Mouse (Mus musculus) stomach, postnatal 0 days (tissue): ENCODE results near the gene Tmc5. TPM values are rescaled to one million over a fixed set of nuclear protein-coding genes. Genes with fewer than 3 reads are reported as not detected.
A peak's percentile ranks its signal among the peaks of the same experiment; 100 is the strongest.

Experiments
- ATAC-seq: fragments of 200-750 bp; cut with Nextera tagmentation; 2 replicates; pipeline ENCODE4 v1.8.0; 2017; ENCODE audit not compliant: low FRiP score, low TSS enrichment
- DNase-seq: peaks from one replicate; pipeline ENCODE4 v3.0.0-alpha.2; 2016; ENCODE audit warnings: low spot score
- H3K27ac ChIP-seq: fragments of 300-500 bp; sonication (generic); replicated peaks from 2 replicates; pipeline ENCODE4 v1.5.1; 2014; ENCODE audit warnings: mild to moderate bottlenecking, control low read depth
- H3K27me3 ChIP-seq: fragments of 300-500 bp; sonication (generic); 2 replicates; pipeline ENCODE4 v1.6.1; 2014; ENCODE audit warnings: low read length; ENCODE audit not compliant: control insufficient read depth, insufficient read depth
- H3K36me3 ChIP-seq: fragments of 300-500 bp; sonication (generic); 2 replicates; pipeline ENCODE4 v1.6.1; 2014; ENCODE audit warnings: low read length, mixed read lengths; ENCODE audit not compliant: control insufficient read depth, insufficient read depth
- H3K4me1 ChIP-seq: fragments of 300-500 bp; sonication (generic); replicated peaks from 2 replicates; pipeline ENCODE4 v1.6.1; 2014; ENCODE audit warnings: antibody characterized with exemption; ENCODE audit not compliant: control insufficient read depth, insufficient read depth
- H3K4me2 ChIP-seq: fragments of 300-500 bp; sonication (generic); replicated peaks from 2 replicates; pipeline ENCODE4 v1.6.1; 2014; ENCODE audit warnings: low read depth, mild to moderate bottlenecking, control low read depth, moderate library complexity
- H3K4me3 ChIP-seq: fragments of 300-500 bp; sonication (generic); 2 replicates; pipeline ENCODE4 v1.5.1; 2014; ENCODE audit warnings: low read depth, low read length, control low read depth
- H3K9ac ChIP-seq: fragments of 300-500 bp; sonication (generic); 2 replicates; pipeline ENCODE4 v1.6.1; 2014; ENCODE audit warnings: mild to moderate bottlenecking, low read length, control low read depth, mixed read lengths
- H3K9me3 ChIP-seq: fragments of 300-500 bp; sonication (generic); 2 replicates; pipeline ENCODE4 v1.6.1; 2016; ENCODE audit warnings: low read length; ENCODE audit not compliant: control insufficient read depth
- CTCF ChIP-seq: IDR thresholded peaks from 2 replicates; pipeline ENCODE4 v1.5.1; 2016; ENCODE audit warnings: antibody characterized with exemption, low read depth, mild to moderate bottlenecking, moderate library complexity
- EP300 ChIP-seq: optimal IDR thresholded peaks from 2 replicates; pipeline ENCODE3; 2016; ENCODE audit warnings: antibody characterized with exemption
- WGBS: fragments of 180-500 bp; shearing (Covaris S2); extraction: QIAGEN DNeasy Blood & Tissue Kit; methylation state at CpG from one replicate; pipeline ENCODE4 v1.1.7; 2014; 5-methylcytosine and 5-hydroxymethylcytosine counted together
- polyA plus RNA-seq: library from polyadenylated mRNA; unstranded; fragments of >200 nt; fragmentation: Nextera tagmentation; extraction: Ambion mirVana; gene quantifications from 2 replicates; pipeline ENCODE4 v1.2.1, GENCODE M21; 2015

The Tmc5 gene
- polyA plus RNA-seq, 1 experiment from 2014 or later, result 8.5 TPM

DNA sequence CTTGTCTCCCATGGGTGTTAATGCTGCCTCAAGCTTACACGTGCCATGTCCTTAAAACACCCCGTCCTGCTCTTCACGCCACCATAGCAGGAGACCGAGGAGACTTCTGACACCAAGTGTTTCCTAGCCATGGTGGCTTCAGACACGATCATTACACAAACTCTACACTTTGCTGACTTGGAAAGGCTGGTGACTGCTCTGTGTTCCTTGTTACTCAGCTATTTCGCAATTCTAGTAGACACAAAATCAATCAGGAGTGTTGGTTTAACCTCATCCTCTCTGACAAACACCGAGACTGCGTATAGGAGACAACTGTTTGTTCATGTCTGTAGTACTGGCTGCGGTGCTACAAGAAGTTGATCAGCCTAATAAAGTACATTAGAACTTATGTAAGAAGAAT lies 101.8 kb downstream of the Tmc5 start:
- DNase-seq, result no peak
- Histone ChIP-seq H3K9ac (no peak overlapping the region), H3K27me3 (no peaks in the 10 kb centered on the region), H3K4me1 (no peaks in the 10 kb centered on the region), H3K9me3 (no peaks in the 10 kb centered on the region), H3K36me3 (peaks cover 3% of the 10 kb centered on the region; the same call in 1 of the 2 replicates), H3K4me3 (no peak overlapping the region), H3K4me2 (no peak overlapping the region), H3K27ac (no peak overlapping the region)
- peak; percentile 18; the same call in 1 of the 2 replicates for ATAC-seq
- no peak for TF ChIP-seq CTCF
- TF ChIP-seq EP300, result no peak
- 65% methylated on average over 9 of the region's 9 CpGs for WGBS

DNA sequence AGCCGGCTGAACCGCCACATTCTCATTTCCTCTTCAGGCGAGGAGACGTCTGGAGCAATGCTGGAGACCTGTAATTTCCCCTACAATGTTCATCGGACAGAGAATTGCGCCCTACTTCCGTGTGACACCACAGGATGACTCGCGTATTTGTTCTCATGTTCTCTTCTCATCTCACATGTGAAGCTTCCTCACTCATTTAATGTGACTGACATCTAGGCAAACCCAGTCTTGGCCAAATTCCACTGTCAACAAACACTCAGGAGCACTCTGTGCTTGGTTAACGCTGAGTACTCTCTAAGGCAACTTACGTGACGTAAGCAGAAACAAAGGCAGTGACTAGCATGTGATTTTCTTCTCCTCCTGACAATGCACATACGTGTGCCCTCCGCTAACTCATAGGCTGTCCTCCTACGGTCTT lies 106.1 kb downstream of the Tmc5 start:
- Histone ChIP-seq H3K27ac (peak overlapping the region; percentile 61; the same call in 1 of the 2 replicates), H3K9ac (no peak overlapping the region), H3K4me3 (no peak overlapping the region), H3K4me1 (no peaks in the 10 kb centered on the region; the same call in none of the 2 replicates), H3K4me2 (no peak overlapping the region), H3K27me3 (no peaks in the 10 kb centered on the region), H3K9me3 (no peaks in the 10 kb centered on the region), H3K36me3 (no peaks in the 10 kb centered on the region)
- TF ChIP-seq CTCF, result no peak
- TF ChIP-seq EP300, result no peak
- ATAC-seq (peak; percentile 49), DNase-seq (peak; percentile 48)
- 69% methylated on average over 15 of the region's 15 CpGs for WGBS

DNA sequence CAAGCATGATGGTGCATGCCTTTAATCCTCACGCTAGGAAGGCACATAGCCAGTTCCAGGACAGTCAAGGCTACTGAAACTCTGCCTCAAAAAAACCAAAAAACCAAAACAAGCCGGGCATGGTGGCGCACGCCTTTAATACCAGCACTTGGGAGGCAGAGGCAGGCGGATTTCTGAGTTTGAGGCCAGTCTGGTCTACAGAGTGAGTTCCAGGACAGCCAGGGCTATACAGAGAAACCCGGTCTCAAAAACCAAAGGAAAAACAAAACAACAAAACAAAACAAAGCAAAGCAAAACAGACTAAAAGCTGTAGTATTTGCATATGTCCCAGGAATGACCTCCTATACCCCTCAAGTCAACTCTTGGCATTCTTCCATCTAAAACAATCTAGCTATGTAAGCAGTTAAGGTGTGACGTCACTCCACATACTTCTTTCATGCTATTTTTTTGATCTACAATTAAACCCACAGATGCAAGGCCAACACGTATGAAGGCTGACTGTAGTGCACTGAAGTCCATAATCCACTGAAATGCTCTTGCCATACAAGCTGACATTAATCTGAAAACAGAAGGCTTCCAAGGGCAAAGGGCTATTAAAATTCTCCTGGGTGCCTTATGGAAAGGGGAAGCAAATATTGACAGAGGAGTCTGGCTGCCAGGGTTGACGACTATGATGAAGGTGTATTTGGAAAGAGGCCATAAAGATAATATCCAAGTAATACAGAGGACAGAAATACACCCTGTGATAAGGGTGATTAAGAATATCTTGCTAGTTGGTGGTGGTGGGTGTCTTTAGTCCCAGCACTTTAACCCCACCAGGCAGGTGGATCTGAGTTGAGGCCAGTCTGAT lies 107.1 kb downstream of the Tmc5 start:
- Histone ChIP-seq H3K27me3 (no peaks in the 10 kb centered on the region), H3K4me1 (no peaks in the 10 kb centered on the region; the same call in none of the 2 replicates), H3K9me3 (no peaks in the 10 kb centered on the region), H3K4me2 (peak overlapping the region; percentile 80), H3K4me3 (peak overlapping the region; percentile 75), H3K9ac (peak overlapping the region; percentile 87; the same call in 1 of the 2 replicates), H3K27ac (peak overlapping the region; percentile 94), H3K36me3 (no peaks in the 10 kb centered on the region)
- DNase-seq (peak; percentile 47), ATAC-seq (peak; percentile 34)
- 61% methylated on average over 9 of the region's 9 CpGs for WGBS
- TF ChIP-seq EP300 (no peak), CTCF (no peak)

DNA sequence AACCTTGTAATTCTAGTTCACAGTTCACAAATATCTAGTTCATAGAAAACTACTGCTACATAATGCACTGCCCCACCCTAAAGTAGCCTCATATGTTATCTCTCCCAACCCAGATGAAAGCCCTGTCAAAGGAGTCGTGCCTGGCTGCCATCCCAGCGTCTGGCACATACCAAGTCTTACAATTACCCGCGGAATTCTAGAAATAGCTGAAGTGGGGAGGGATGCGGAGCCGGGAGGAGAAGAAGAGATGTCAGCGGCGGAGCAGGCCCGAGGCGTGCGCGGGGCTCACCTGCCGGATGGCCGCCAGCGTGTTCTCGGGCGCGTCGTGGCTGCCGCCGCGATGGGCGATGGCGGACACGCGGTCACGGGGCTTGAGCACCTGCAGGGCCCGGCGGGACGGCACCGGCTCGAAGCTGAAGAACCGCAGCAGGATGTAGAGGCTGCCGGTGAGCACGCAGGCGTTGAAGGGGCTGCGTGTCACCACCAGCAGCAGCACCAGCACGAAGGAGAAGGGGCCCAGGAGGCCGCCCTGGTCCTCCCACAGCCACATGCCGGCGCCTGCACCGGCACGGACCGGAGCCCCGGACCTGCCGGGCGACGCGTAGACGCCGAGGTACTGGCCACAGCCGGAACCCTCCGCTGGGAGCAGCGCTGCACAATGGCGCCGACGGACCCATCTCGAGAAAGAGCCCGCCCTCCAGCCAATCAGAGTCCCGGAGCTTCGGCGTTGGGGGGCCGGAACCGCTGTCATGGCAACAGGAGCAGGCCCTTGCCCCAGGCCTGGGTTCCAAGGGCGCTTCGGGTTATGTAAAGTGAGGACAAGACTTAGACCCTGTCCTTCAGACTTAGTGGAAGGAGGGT lies 108.2 kb downstream of the Tmc5 start, which contains the start of gene Gde1:
Gene Gde1, minus strand, starts transcription at position 678 of the 861 bp plus-strand sequence.
- DNase-seq (peak; percentile 91), ATAC-seq (peak; percentile 85)
- Histone ChIP-seq H3K36me3 (no peaks in the 10 kb centered on the region), H3K4me3 (peak within 1 kb of the TSS; percentile 75), H3K27me3 (no peaks in the 10 kb centered on the region), H3K4me2 (peak within 1 kb of the TSS; percentile 80), H3K9me3 (no peaks in the 10 kb centered on the region), H3K4me1 (no peaks in the 10 kb centered on the region; the same call in none of the 2 replicates), H3K9ac (peak within 1 kb of the TSS; percentile 87), H3K27ac (peak within 1 kb of the TSS; percentile 94)
- no peak for TF ChIP-seq EP300
- peak; percentile 19; the same call in 1 of the 2 replicates for TF ChIP-seq CTCF
- under 1% methylated on average over 62 of the region's 66 CpGs for WGBS

DNA sequence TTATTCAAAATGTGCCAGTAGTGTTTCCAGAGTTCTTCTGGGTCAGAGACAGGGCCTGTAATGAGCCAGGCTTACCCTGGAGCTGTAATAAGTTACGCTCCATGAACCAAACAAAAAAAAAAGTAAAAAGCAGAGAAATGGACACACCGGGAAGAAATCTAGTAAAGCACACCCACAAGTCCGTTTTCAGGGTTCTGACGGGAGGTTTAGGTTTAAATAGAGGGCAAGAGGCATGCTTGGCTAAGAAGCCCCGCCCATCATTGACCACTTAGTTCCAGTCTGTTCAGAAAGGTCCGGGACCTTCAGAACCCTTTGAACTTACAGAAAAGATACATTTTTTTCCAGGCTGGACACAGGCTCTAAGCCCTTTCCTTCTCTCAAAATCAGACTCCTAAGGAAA lies 109.0 kb downstream of the Tmc5 start:
- ATAC-seq (no peak), DNase-seq (no peak)
- Histone ChIP-seq H3K27ac (peak overlapping the region; percentile 94), H3K27me3 (no peaks in the 10 kb centered on the region), H3K9ac (peak overlapping the region; percentile 87; the same call in 1 of the 2 replicates), H3K4me1 (no peaks in the 10 kb centered on the region; the same call in none of the 2 replicates), H3K36me3 (no peaks in the 10 kb centered on the region), H3K4me2 (peak overlapping the region; percentile 80), H3K4me3 (peak overlapping the region; percentile 75), H3K9me3 (no peaks in the 10 kb centered on the region)
- WGBS, result 34% methylated on average over 6 of the region's 6 CpGs
- TF ChIP-seq EP300 (no peak), CTCF (no peak)
